Mouse (Mus musculus) stomach, adult 2 months (tissue): ENCODE measurements around the gene Lsm7. TPM values are rescaled to one million over a fixed set of nuclear protein-coding genes. Genes with fewer than 3 reads are reported as not detected.

ENCODE experiments used
- polyA plus RNA-seq: library from polyadenylated mRNA; depleted of rRNA; stranded (reverse); fragments of >200 nt; gene quantifications from 2 replicates; pipeline ENCODE4 v1.2.3, GENCODE M21; 2012; rRNA removed

Gene Lsm7
- polyA plus RNA-seq = 58.8 and 71.4 TPM in 2 replicates

DNA sequence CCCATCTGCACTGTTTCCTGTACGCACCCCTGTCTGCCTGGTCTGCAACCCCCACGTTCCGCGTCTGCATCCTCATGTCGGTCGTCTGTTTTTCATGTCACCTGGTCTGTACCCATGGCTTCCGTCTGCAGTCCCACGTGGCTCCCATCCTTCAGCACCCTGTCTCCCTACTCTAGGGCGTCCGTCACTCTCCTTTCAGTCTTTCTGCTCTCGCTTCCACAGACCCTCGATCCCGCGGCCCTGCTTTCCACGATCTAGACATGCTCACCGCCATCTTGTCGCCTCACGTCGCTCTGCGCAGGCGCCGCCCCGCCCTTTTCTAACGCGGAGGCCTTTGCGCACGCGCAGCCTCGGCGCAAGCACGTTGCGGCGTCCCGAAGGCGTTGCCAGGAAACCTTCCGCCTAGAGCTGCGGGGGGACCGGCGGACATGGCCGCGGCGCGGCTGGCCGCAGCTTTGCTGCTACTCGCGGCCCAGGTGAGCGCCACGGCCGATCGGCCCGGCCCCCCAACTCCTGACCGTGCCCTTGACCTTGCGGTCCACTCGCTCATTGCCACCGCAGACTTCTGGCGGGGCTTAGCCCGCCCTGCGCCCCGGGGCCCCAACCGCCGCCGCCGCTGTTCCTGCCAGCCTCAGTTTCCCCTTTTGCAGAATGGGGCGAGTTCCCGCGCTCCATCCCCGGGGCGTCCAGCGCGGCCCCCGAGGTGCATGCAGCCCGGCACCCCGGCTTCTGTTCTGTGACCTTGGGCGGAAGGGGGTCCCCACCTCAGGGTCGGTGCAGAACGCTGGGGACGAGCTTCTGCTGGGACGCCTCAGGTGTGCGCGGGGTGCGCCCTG is at the start of gene Lsm7, which contains the start of gene Sppl2b:
Gene Lsm7, minus strand, starts transcription at position 297 of the 836 bp plus-strand sequence.
Gene Sppl2b, plus strand, starts transcription at position 363 of the 836 bp plus-strand sequence.

GRCm38 (mm10) chr10:80900318-80901247 is 45.6 kb upstream of the Lsm7 start, which contains the start of gene Timm13:
Gene Timm13 (minus strand): TSS chr10:80900969.

GRCm38 (mm10) chr10:80871581-80871980 is 16.6 kb upstream of the Lsm7 start, which contains the start of gene Tmprss9:
Gene Tmprss9 (plus strand): TSS chr10:80871848.

GRCm38 (mm10) chr10:80843931-80844547 is 11.0 kb downstream of the Lsm7 start, which contains the start of gene Lingo3:
Gene Lingo3 (minus strand): TSS chr10:80844039.

GRCm38 (mm10) chr10:80826151-80827062 is 28.6 kb downstream of the Lsm7 start, which contains the start of gene Oaz1:
Gene Oaz1 (plus strand): TSS chr10:80826656.

GRCm38 (mm10) chr10:80813366-80813765 is 41.6 kb downstream of the Lsm7 start, which contains the start of gene Jsrp1:
Gene Jsrp1 (minus strand): TSS chr10:80813498.

GRCm38 (mm10) chr10:80804916-80805315 is 50.1 kb downstream of the Lsm7 start, which contains the start of gene Amh:
Gene Amh (plus strand): TSS chr10:80805243.

Other genes with a start within 250 kb of the Lsm7 start
- 0.62 and 1.2 TPM in 2 replicates for gene Gm49322, start 249.2 kb downstream of the Lsm7 start, polyA plus RNA-seq
- 114 and 151 TPM in 2 replicates for gene Csnk1g2, start 232.4 kb downstream of the Lsm7 start, polyA plus RNA-seq
- gene Btbd2, start 198.1 kb downstream of the Lsm7 start, polyA plus RNA-seq = 38.9 and 41.5 TPM in 2 replicates
- gene Mknk2, start 177.1 kb downstream of the Lsm7 start, polyA plus RNA-seq = 165 and 210 TPM in 2 replicates
- 15.0 and 20.9 TPM in 2 replicates for gene Mob3a, start 153.2 kb downstream of the Lsm7 start, polyA plus RNA-seq
- gene Izumo4, start 153.0 kb downstream of the Lsm7 start, polyA plus RNA-seq = 30.1 and 36.5 TPM in 2 replicates
- gene Ap3d1, start 112.9 kb downstream of the Lsm7 start, polyA plus RNA-seq = 53.8 and 63.4 TPM in 2 replicates
- 20.4 and 21.6 TPM in 2 replicates for gene Dot1l, start 100.0 kb downstream of the Lsm7 start, polyA plus RNA-seq
- gene Sf3a2, start 57.0 kb downstream of the Lsm7 start, polyA plus RNA-seq = 28.3 and 33.0 TPM in 2 replicates
- gene Plekhj1, start 56.6 kb downstream of the Lsm7 start, polyA plus RNA-seq = 26.0 and 33.2 TPM in 2 replicates
- 11.5 and 23.8 TPM in 2 replicates for gene Amh, start 50.0 kb downstream of the Lsm7 start, polyA plus RNA-seq
- 2.5 and 3.3 TPM in 2 replicates for gene Jsrp1, start 41.7 kb downstream of the Lsm7 start, polyA plus RNA-seq
- gene Oaz1, start 28.6 kb downstream of the Lsm7 start, polyA plus RNA-seq = 614 and 821 TPM in 2 replicates
- 0.53 and 0.84 TPM in 2 replicates for gene Lingo3, start 11.2 kb downstream of the Lsm7 start, polyA plus RNA-seq
- 48.6 and 56.7 TPM in 2 replicates for gene Sppl2b, start 66 bp upstream of the Lsm7 start, polyA plus RNA-seq
- 19.4 and 39.8 TPM in 2 replicates for gene Tmprss9, start 16.6 kb upstream of the Lsm7 start, polyA plus RNA-seq
- 106 and 120 TPM in 2 replicates for gene Timm13, start 45.8 kb upstream of the Lsm7 start, polyA plus RNA-seq
- gene Lmnb2, start 63.0 kb upstream of the Lsm7 start, polyA plus RNA-seq = 15.5 and 17.3 TPM in 2 replicates
- 13.8 and 21.5 TPM in 2 replicates for gene Gadd45b, start 74.9 kb upstream of the Lsm7 start, polyA plus RNA-seq
- 0.71 and 1.1 TPM in 2 replicates for gene Gng7, start 159.7 kb upstream of the Lsm7 start, polyA plus RNA-seq
- 0.29 and 0.37 TPM in 2 replicates for gene Diras1, start 170.5 kb upstream of the Lsm7 start, polyA plus RNA-seq
- 18.5 and 21.8 TPM in 2 replicates for gene Slc39a3, start 182.2 kb upstream of the Lsm7 start, polyA plus RNA-seq
- gene Sgta, start 205.0 kb upstream of the Lsm7 start, polyA plus RNA-seq = 106 and 140 TPM in 2 replicates
- 63.0 and 106 TPM in 2 replicates for gene Thop1, start 214.8 kb upstream of the Lsm7 start, polyA plus RNA-seq
- 2.0 and 3.8 TPM in 2 replicates for gene Creb3l3, start 243.7 kb upstream of the Lsm7 start, polyA plus RNA-seq